Mouse (Mus musculus) cerebellum, adult 2 months (tissue): ENCODE measurements around the gene Gm20479. TPM values are rescaled to one million over a fixed set of nuclear protein-coding genes. Genes with fewer than 3 reads are reported as not detected.
A peak's percentile ranks its signal among the peaks of the same experiment; 100 is the strongest.

ENCODE experiments used
- DNase-seq, 2 experiments: peaks; one replicate each; pipeline ENCODE4 v3.0.0; 2021
- H3K27ac ChIP-seq: fragments of 200-500 bp; 2 replicates; pipeline ENCODE4 v1.5.1; 2012; ENCODE audit warnings: low read length, control low read depth, inconsistent platforms; ENCODE audit not compliant: insufficient read depth
- H3K27me3 ChIP-seq: fragments of 200-500 bp; 2 replicates; pipeline ENCODE4 v1.6.1; 2012; ENCODE audit warnings: inconsistent platforms, mild to moderate bottlenecking, low read length, moderate library complexity; ENCODE audit not compliant: control insufficient read depth, insufficient read depth
- H3K4me1 ChIP-seq: fragments of 200-500 bp; 2 replicates; pipeline ENCODE4 v1.6.1; 2011; ENCODE audit warnings: low read length; ENCODE audit not compliant: control insufficient read depth, insufficient read depth
- H3K4me3 ChIP-seq: fragments of 200-500 bp; replicated peaks from 2 replicates; pipeline ENCODE3; 2011; ENCODE audit warnings: mild to moderate bottlenecking, low read depth, low read length, control low read depth; ENCODE audit not compliant: insufficient read depth
- CTCF ChIP-seq: fragments of 200-500 bp; IDR thresholded peaks from 2 replicates; pipeline ENCODE4 v1.5.1; 2011; ENCODE audit warnings: low read depth, mild to moderate bottlenecking, control low read depth, low read length, moderate library complexity, borderline replicate concordance; ENCODE audit not compliant: insufficient read depth
- POLR2A ChIP-seq: fragments of 200-500 bp; IDR thresholded peaks from 2 replicates; pipeline ENCODE4 v1.6.1; 2011; ENCODE audit warnings: low read length, control low read depth, borderline replicate concordance; ENCODE audit not compliant: insufficient read depth
- WGBS: fragments of 180-500 bp; shearing (Covaris S2); methylation state at CpG from one replicate; pipeline ENCODE4 v1.1.7; 2018; 5-methylcytosine and 5-hydroxymethylcytosine counted together
- polyA plus RNA-seq: library from polyadenylated mRNA; depleted of rRNA; stranded (reverse); fragments of >200 nt; gene quantifications from 2 replicates; pipeline ENCODE4 v1.2.3, GENCODE M21; 2012; rRNA removed

The Gm20479 gene
- polyA plus RNA-seq, result 0.38 TPM in 1 of 2 replicates, not detected in the other

- WGBS, result 34% methylated on average over 27 of the region's 27 CpGs
- TF ChIP-seq CTCF (no peak), POLR2A (no peak)
Observed at GRCm38 (mm10) chr7:27356861-27357594, at the start of gene Gm20479. Gene Gm20479 (minus strand): TSS chr7:27357419.

GRCm38 (mm10) chr7:27406481-27406880, 49.3 kb upstream of the Gm20479 start:
- 89% methylated on average over 7 of the region's 7 CpGs for WGBS
- Histone ChIP-seq H3K4me1 (peaks cover 3% of the 10 kb centered on the region; the same call in 1 of the 2 replicates), H3K27ac (no peak overlapping the region), H3K4me3 (no peak overlapping the region), H3K27me3 (no peaks in the 10 kb centered on the region)
- TF ChIP-seq CTCF (0 out of 2 replicates have a peak, but pooled peaks have one; percentile 1), POLR2A (no peak)
- DNase-seq, result no peak

More at GRCm38 (mm10) chr7:27356861-27357594, at the start of gene Gm20479:
- Histone ChIP-seq H3K4me3 (peak within 1 kb of the TSS; percentile 88), H3K4me1 (no peaks in the 10 kb centered on the region), H3K27ac (no peak within 1 kb of the TSS), H3K27me3 (no peaks in the 10 kb centered on the region)
- DNase-seq, result no peak

- no peak for DNase-seq
- H3K4me3 ChIP-seq, result no peak overlapping the region
- no peak for TF ChIP-seq CTCF
- TF ChIP-seq POLR2A, result no peak
- no peaks in the 10 kb centered on the region for H3K27me3 ChIP-seq
- no peak overlapping the region for H3K27ac ChIP-seq
- WGBS, result 23% methylated on average over 81 of the region's 81 CpGs
- H3K4me1 ChIP-seq, result peaks cover 3% of the 10 kb centered on the region; the same call in 1 of the 2 replicates
Observed at GRCm38 (mm10) chr7:27404203-27404942, 47.2 kb upstream of the Gm20479 start.

- peak; percentile 83 to 88 for DNase-seq
- H3K27me3 ChIP-seq, result no peaks in the 10 kb centered on the region
- TF ChIP-seq POLR2A (no peak), CTCF (peak; percentile 91)
- no peak overlapping the region for H3K27ac ChIP-seq
- 5% methylated on average over 16 of the region's 16 CpGs for WGBS
- H3K4me1 ChIP-seq, result no peaks in the 10 kb centered on the region
- H3K4me3 ChIP-seq, result no peak overlapping the region
Observed at GRCm38 (mm10) chr7:27402675-27403074, 45.5 kb upstream of the Gm20479 start.

GRCm38 (mm10) chr7:27400545-27400944, 43.3 kb upstream of the Gm20479 start:
- no peaks in the 10 kb centered on the region for H3K27me3 ChIP-seq
- no peak overlapping the region for H3K4me3 ChIP-seq
- H3K4me1 ChIP-seq, result peaks cover 2% of the 10 kb centered on the region; the same call in 1 of the 2 replicates
- 62% methylated on average over 7 of the region's 7 CpGs for WGBS
- TF ChIP-seq CTCF, result no peak
- no peak for TF ChIP-seq POLR2A
- no peak overlapping the region for H3K27ac ChIP-seq
- DNase-seq, result no peak

GRCm38 (mm10) chr7:27397048-27397949, 40.1 kb upstream of the Gm20479 start:
- TF ChIP-seq POLR2A (no peak), CTCF (peak; percentile 73)
- Histone ChIP-seq H3K4me3 (peak overlapping the region; percentile 99), H3K27ac (peak overlapping the region; percentile 83), H3K27me3 (no peaks in the 10 kb centered on the region), H3K4me1 (peaks cover 6% of the 10 kb centered on the region; the same call in 1 of the 2 replicates)
- 25% methylated on average over 26 of the region's 26 CpGs for WGBS
- peak; percentile 53 to 54 for DNase-seq

GRCm38 (mm10) chr7:27396184-27397047, 39.2 kb upstream of the Gm20479 start:
- H3K27me3 ChIP-seq, result no peaks in the 10 kb centered on the region
- H3K4me3 ChIP-seq, result peak overlapping the region; percentile 99
- DNase-seq, result peak; percentile 73
- TF ChIP-seq CTCF (no peak), POLR2A (peak; percentile 26; the same call in 1 of the 2 replicates)
- WGBS, result 2% methylated on average over 55 of the region's 68 CpGs
- peak overlapping the region; percentile 83 for H3K27ac ChIP-seq
- peaks cover 6% of the 10 kb centered on the region; the same call in 1 of the 2 replicates for H3K4me1 ChIP-seq
